Mouse (Mus musculus) gastrocnemius, adult 18-20 months (tissue): ENCODE results near the gene Crls1. TPM values are rescaled to one million over a fixed set of nuclear protein-coding genes. Genes with fewer than 3 reads are reported as not detected.

Source experiments
- DNase-seq: peaks from one replicate; pipeline ENCODE4 v3.0.0; 2021; ENCODE audit warnings: low spot score
- long read RNA-seq, 2 experiments: library from polyadenylated mRNA; stranded (forward); transcript quantifications; one replicate each; pipeline ENCODE4 v2.0.0; 2021
- total RNA-seq, 2 experiments: library from RNA; stranded (reverse); gene quantifications; 2 replicates each; pipeline ENCODE4 v1.2.3; 2021

The Crls1 gene
- total RNA-seq: 10 to 100 TPM; 13.4 to 15.8 TPM
- long read RNA-seq, experiment 1, transcript Crls1-201 (7 exons, 1,924 nt): major isoform, 43 of 46 reads
- long read RNA-seq, experiment 1, partial matches to known transcripts: 0 of 46 reads
- long read RNA-seq, experiment 1, other reads (novel, unspliced or antisense): 3 of 46 reads
- long read RNA-seq, experiment 2, transcript Crls1-201 (7 exons, 1,924 nt): major isoform, 38 of 43 reads
- long read RNA-seq, experiment 2, partial matches to known transcripts: 0 of 43 reads
- long read RNA-seq, experiment 2, other reads (novel, unspliced or antisense): 5 of 43 reads

DNA sequence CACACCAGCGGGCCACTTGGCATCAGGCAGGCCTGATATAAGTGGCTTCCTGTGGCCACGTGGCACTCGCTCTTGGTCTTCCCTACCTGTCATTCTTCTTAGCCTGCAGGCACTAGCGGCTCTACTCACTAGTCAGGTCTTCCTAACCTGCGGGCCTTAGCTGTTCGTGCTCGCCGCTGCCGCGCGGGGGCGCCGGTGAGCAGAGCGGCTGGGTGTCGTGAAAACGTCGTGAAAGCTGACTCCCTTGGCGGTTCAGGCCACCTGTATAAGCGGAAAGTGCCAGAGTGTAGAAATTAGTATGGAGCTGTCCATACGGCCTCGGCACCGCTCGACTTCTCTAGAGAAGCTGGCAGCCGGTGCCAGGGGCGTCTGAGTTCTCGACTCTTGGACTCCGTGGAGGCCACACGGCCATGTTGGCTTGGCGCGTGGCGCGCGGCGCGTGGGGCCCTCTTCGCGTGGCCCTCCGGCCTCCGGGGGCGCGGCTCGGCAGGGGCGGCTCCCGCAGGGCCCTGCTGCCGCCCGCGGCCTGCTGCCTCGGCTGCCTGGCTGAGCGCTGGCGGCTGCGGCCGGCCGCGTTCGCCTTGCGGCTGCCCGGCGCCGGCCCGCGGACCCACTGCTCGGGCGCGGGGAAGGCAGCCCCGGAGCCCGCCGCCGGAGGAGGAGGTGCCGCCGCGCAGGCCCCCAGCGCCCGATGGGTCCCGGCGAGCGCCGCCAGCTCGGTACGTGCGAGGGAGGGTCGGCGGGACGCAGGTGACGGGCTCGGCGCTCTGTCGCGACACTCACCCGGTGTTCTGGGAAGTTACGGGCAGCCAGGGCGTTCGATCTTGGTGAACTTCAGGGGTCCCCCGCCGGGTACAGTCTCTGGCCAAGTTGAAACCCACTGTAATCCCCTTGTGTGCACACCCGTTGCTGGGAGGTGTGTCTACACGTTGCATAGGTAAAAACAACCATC, at the start of gene Crls1:
Gene Crls1, plus strand, starts transcription at position 260 of the 952 bp plus-strand sequence.
- DNase-seq: peak; percentile 96

DNA sequence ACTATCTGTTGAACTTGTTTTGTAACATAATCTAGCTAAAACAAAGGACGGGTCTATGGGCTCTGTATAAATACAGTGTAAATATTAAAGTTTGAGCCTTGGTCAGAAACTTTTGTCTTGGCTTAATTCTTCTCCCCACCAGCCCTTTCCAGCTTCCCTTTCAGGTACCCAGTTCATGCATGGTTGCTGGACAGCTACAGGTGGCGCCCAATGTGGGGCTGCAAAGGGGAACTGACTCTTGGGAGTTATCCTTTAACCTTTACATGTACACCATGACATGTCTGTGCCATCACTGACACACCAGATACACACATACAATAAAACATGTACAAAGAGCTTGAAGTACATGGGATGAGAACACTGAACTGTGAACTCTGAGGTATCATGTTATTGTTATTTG, 43.5 kb upstream of the Crls1 start:
- DNase-seq: no peak

DNA sequence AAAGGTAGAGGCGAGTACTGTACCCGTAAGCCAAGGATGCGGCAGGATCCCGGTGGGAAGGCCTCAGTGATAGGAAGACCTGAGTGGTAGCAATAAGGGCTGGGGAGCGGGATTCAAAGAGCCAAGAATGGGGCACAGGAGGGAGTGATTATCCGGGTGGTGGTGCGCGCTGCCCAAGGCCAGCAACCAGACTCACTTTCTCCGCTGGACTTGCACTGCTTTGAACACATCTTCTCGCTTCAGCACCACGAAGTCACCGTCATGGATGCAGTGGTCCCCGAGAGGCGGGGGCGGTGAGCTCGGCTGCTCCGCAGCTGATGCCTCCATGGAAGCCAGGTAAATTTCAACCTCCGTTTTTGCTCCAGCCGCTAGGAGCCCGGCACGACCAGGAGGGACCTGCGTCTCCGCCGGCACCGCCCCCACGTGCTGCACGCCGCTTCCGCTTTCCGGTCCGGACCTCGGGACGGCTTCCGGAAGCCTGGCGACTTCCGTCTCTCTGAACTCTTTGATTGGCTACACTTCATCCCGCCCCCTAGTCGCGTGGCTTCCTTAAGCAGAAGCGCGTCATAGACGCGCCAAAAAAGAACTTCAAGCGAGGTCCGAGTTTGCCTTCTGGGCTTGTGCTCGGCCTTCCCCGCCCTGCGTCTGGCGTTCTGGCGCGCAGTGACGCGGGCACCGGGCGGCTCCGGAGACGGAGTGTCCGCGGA, 30.7 kb upstream of the Crls1 start, which contains the start of the genes Trmt6 and Mcm8:
Gene Trmt6, minus strand, starts transcription at position 448 of the 707 bp plus-strand sequence.
Gene Mcm8, plus strand, starts transcription at position 534 of the 707 bp plus-strand sequence.
- DNase-seq: peak; percentile 92

DNA sequence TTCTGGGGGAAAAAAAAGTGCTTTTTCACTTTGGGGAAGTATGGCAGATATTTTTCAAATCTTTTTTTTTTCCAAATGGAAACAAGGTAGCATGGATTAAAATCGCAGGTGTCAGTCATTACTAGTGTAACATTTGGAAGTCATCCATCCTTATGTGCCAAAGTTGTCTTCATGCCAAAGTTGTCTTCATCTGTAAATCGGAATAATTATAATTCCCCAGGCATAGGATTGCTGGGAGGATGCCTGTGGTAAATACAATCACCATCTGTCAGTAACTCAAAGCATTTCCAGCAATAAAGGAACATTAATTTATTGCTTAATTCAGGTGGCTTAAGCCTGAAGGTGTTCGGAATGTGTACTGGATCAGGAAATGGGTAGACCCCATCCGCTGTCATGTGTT, 5.4 kb upstream of the Crls1 start:
- no peak for DNase-seq

DNA sequence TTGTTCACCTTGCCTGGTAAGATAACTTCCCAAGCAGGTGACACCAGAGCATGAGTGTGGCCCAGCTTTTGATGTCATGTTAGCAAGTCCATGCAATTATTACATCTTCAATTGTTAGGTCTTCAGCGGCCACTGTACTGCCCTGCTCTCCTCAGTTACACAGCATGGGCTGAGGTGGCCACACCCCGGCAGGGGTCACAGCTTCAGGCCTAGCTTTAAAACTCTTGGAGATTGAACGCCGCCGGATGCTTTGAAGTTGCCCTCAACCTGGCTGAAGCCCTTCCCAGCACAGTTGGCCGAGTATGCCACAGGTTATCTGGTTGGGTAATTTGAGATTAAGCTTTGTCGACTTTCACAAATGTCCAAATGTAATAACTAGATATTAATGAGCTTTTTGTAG, 1.1 kb downstream of the Crls1 start:
- DNase-seq: no peak

DNA sequence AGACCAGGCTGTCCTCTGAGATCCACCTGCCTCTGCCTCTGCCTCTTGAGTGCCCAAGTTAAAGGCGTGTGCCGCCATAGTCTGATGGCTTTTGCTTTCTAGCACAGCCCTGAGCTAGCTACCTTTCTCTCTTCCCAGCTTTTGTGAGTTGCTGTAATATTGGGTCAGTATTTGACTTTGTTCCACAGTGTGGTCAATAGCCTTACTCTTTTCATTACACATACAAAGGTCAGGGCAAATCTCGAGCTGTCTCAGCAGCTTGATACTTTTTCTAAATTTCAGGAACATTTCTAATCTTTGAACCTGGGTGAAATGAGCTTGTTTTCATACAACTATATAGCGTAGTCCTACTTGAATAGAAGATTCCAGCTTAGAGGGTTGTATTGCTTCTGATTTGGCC, 1.9 kb downstream of the Crls1 start:
- no peak for DNase-seq

DNA sequence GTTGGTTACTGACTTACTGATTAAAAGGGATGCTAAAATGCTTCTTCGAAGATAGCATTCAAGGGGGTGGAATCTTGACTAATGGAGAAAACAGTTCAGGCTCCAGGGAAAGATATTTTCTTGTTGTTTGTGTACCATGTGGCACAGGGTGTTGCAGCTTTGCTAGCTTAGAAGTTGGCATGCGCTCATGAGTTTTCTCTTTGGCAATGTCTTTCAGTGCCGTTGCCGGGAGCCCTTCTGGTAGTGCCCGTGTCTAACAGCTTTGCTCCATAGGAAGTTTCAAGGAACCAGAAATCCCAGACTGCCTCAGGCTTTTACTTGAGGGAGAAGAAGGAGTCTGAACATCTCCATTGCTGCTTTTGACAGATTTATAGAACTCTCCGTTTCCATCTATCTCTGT, 2.7 kb downstream of the Crls1 start:
- no peak for DNase-seq

DNA sequence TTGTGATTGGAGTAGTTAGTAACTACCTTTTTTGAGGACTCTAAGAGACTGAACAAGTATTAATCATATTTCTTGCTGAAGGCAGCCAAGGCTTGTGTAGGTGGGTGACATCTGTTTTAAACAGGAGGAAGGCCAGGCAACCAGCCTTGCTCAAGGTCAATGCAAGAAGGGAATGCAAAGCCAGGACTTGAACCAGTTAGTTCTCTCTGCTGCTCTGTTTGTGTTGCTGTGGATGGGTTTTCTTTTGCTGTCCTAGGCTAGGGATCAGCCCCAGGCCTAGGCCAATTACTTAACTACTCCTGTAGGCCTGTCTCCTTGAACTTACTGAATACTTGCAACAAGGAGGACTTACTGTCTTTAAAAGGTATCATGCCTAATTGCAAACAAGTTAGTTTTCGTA, 6.6 kb downstream of the Crls1 start:
- no peak for DNase-seq

DNA sequence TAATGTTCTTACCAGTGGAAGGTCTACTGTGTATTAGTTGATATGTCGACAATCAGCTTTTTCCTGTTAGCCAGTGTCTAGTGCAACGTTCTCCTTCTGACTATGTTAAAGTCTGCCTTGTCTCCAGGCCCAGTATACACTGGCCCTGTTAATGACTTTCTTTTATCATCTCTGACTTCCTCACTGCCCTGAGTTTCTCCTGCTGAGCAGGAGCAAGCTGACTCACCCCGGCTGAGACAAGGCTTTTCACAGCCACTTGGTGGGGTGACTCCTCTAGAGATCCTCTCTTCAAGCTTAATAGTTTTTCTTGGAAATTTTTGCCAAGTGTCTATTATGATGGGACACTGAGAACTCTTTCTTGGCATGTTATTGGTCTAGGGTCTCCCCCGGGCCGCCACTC, 9.9 kb downstream of the Crls1 start:
- no peak for DNase-seq

DNA sequence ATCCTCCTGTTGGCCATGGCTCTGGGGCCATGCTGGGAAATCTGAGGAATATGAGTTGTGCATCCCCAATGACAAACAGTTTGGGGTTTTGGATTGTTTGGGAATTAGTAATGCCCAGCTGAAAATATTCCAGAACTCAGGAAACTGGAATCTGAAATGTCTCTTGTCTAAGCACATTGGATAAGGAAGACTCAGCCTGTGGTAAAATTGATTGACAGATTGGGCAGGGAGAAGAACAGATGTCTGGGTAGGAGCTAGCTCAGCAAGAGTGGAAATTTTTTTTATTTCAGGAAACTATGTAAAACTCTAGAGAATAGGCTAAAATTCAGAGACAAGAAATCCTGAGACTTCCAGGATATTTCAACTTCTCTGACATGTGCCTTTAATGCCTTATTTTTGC, 14.0 kb downstream of the Crls1 start:
- no peak for DNase-seq

DNA sequence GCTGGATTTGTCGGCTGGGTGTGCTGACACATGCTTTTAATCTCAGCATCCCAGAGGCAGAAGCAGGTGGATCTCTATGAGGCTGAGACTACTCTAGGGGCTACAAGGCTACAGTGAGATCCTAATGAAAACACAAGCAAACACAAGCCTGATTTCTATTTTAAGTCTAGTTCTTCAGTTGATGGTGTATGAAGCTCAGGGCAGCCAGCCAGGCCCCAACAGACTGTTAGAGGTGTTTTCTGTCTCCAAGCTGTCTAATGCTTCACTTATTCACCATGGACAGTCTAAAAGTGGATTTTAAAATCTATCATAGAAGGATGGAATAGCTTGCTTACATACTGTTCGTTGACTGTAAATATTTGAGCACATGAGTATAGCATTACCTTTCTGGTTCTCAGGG, 15.0 kb downstream of the Crls1 start:
- DNase-seq: no peak

DNA sequence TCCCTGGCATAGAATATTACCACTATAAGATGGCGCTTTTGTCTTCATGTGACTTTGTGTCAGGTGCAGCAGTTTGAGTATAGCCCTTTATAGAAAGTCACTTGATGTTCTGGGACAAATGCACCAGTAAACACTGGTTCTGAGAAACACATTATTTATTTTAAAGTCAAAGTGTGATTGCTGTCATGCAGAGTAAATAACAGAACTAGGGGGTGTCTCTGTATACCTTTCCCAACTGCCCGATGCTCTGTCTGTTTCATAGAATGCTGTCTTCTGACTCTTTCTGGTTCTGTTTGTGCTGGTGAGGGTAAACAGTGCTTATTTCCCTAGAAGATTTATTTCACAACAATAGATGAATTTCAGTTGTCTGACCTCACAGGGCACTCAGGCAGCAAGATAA, 16.9 kb downstream of the Crls1 start:
- DNase-seq: no peak

DNA sequence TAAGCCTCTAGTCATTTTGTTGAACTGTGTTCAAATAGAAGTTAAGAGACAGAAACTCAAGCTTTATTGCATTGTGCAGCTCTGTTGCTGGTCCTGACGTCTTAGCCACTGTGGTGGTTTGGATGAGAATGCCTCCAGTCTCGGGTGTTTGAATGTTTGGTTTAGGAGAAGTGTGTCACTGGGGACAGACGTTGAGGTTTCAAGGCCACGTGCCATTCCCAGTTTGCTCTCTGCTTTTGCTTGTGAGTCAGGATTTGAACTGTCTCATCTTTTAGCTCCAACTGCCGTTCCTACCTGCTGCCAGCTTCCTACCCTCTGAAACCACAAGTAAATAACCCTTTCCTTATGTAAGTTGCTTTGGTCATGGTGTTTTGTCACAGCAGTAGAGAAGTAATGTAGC, 21.1 kb downstream of the Crls1 start:
- no peak for DNase-seq

DNA sequence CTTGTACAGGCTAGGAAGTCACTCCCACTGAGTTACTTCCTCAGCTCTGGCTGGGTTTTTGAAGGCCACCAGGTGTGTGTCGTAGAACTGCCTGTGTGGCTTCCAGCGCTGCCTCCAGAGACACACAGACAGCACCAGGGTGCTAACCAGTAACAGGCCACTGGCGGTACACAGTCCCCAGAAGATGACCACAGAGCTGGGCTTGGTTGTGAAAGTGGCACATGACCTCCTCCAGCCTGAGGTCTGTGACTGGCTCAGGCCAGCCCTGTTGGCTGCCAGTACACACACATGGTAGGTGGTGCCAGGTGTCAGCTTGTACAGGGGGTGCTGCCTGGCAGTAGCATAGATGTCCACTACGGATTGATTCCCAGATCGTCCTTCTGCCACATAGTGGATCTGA, 23.2 kb downstream of the Crls1 start:
- no peak for DNase-seq

DNA sequence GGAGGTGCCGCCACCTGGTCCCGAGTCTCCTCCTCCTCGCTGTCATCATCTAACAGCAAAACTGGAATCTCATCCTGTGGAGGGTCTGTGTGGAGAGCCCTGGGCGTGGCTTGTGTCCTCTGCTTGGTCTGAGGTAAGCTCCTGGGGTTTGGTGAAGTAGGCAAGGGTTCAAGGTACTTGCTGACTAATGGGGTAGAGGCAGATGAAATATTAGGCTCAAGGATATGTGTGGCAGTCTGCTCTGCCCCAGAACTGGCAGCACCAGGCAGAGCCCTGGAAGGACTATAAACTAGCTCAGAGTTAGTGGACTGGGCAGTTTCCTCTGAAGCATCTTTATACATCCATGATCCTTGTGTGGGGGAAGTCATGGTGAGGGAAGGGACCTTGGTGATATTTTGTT, 23.8 kb downstream of the Crls1 start:
- DNase-seq: no peak

DNA sequence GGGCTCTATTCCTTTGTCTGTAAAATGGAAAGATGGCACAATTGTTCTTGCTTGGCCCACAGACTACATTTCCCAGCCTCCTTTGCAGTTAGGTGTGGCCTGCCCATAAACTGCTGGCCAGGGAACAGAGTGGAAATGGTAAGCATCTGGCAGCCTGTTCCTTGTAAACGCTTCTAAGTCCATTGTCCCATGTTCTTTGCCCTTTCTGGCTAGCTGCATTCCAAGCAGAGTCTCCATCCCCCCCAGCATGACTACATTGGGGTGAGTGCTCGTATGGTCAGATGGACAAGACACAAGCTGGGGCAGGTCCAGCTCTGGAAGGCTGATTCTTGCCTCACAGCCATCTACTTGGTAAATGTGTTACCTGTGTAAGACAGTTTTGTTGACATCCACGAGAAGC, 25.2 kb downstream of the Crls1 start:
- DNase-seq: no peak

DNA sequence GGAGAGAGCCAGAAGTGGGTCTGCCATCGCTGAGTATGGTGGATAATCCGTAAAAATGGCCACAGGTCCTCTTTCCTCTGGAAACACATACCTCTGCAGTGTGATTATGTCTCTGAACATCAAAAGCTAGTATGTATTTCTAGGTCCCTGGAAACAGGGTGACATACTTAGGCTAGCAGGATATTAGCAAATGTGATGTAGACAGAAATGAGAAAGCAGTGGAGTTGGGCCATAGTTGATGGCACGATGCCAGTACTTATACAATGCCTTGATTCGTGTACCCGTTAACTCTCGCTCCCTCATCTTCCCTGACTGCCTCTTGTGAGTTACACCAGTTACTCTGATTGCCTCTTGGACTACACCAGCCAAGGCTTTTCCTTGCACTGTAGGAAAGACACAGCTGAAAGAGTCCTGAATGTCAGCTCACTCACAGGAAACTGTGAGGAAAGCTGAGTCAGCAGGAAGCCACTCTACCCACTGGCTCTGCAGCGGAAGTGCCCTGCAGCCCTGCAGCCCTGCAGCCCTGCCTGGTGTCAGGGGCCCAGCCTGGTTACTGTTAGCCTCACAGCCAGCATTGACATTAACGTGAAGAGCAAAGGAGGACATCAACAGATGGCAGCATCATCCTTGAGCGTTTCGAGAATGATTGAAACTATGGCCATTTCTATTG, 27.3 kb downstream of the Crls1 start:
- DNase-seq: no peak

DNA sequence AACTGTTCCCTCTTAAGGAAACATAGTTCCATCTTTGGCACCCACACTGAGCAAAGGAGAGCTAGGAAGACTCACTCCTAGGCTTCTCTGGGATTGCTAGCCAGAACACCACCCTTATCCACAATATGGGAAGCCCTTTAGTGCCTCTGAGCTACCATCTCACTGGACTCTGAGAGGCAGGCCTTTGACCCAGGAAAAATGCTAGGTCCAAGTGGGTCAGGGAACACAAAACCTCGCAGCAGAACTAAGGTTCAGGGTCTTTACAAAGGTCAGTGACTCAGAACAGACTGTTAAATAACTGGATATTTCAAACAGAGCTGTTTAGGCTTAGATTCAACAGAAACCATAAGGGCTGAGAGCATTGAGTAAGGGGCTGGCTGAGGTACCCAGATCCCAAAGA, 30.5 kb downstream of the Crls1 start:
- DNase-seq: no peak

DNA sequence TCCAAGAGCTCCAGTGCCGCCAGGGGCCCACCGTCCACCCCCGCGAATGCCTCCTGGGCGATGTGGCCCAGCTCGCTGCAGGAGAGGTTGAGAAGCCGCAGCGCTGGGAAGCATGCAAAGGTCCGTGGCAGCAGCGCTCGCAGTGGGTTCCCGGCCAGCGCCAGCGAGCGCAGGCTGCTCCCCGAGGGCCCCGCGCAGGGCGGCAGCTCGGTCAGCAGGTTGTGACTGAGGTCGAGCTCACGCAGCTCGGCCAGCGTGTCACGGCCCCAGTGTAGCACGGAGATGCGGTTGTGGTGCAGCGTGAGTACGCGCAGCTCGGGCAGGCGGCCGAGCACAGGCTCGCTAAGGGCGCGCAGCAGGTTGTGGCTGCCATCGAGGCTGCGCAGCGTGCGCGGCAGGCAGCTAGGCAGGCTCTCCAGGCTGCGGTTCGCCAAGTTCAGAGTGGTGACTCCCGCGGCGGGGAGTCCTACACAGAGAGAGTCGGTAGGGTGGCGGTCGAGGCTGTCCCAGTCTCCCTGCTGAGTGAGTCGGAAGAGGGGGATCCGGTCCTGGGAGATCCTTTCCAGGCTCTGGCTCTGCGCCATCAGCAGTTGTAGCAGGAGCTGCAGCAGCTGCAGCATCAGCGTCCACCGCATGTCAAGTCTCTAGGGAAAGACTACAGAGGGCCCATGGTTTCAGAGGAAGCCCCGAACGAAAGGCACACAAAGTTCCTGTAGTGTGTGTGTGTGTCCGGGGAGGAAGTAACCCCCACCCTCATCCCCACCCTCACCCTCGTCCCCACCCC, 33.0 kb downstream of the Crls1 start:
- DNase-seq: no peak

DNA sequence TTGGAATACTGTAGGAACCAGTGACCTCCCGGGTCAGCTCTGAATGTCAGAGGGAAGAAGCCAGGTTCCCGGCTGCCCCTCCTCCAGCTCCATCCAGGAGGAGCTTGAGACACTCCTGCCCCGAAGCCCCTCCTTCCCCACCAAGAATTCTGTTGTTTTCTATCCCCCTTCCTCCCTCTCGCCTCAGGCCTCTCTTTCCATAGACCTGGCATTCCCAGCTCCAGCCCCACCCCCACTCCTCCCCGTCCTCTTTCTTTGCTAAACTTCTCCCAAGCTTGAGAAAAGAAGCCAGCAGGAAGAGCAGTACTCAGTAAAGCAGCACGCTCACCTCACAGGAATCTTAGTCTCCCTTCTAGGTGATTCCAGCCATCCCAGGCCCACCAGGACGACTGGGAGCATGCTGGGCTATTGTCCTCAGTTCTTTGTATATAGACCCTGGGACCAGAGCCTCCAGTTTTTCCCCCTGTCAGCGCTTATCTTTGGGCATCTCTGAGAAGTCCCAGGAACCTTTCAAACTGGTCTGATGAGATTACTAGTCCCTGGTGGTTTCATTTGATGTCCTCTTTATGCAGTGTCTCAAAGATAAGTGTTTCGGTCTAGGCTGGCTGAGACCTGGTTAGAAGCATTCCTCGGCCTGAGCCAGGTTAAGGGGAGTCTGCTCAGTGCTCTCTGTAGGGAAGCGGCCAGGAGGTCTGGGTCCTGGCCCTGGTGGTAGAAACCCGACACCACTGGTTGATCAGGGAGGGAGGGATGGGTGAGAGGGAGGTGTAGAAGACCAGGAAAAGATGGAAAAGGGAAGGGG, 34.6 kb downstream of the Crls1 start, which contains the start of gene Lrrn4:
Gene Lrrn4, minus strand, starts transcription at position 48 of the 802 bp plus-strand sequence.
- DNase-seq: no peak
